Mouse (Mus musculus): ENCODE measurements around the gene Dhcr7.

DNA sequence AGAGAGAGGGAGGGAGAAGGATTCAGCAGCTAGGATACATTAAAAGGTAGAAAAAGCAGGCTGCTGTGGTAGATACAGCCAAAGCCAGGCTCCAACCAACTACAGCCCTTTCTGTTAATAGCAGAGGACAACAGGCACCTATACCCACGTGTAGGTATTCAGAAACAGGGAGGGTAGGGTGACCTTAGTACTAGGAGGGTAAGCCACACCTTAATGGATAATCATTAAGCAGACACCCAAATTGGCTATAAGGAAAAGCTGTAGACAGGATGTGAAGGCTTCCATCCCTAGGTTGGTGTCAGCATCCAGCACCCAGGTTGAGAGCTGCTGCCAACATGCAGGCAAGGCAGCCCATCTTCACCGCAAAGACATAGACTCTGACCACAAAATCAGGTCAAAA is 1.7 kb upstream of the Dhcr7 start:
- no peak for TF ChIP-seq POLR2A (IDR thresholded peaks at IDR 0.05; ENCODE audit: borderline replicate concordance, extremely low read depth, low read depth, low read length)
- no peak for TF ChIP-seq CTCF (IDR thresholded peaks at IDR 0.05; ENCODE audit: insufficient read depth, low read length)

All from lung, adult 2 months (tissue).